Mouse (Mus musculus) intestine, embryonic 15.5 days (tissue): Measurements from ENCODE around the gene Rpl11. TPM values are rescaled to one million over a fixed set of nuclear protein-coding genes. Genes with fewer than 3 reads are reported as not detected.

ENCODE experiments used
- ATAC-seq: fragments of 200-750 bp; cut with Nextera tagmentation; 2 replicates; pipeline ENCODE4 v1.8.0; 2017; ENCODE audit warnings: moderate TSS enrichment, moderate library complexity
- H3K27ac ChIP-seq: fragments of 300-500 bp; sonication (generic); 2 replicates; pipeline ENCODE4 v1.5.1; 2015; ENCODE audit warnings: mild to moderate bottlenecking, inconsistent platforms
- H3K27me3 ChIP-seq: fragments of 300-500 bp; sonication (generic); replicated peaks from 2 replicates; pipeline ENCODE4 v1.6.1; 2015; ENCODE audit warnings: inconsistent platforms
- H3K36me3 ChIP-seq: fragments of 300-500 bp; sonication (generic); 2 replicates; pipeline ENCODE4 v1.6.1; 2015; ENCODE audit warnings: inconsistent platforms
- H3K4me1 ChIP-seq: fragments of 300-500 bp; sonication (generic); replicated peaks from 2 replicates; pipeline ENCODE4 v1.6.1; 2015; ENCODE audit warnings: inconsistent platforms
- H3K4me2 ChIP-seq: fragments of 300-500 bp; sonication (generic); replicated peaks from 2 replicates; pipeline ENCODE4 v1.6.1; 2015; ENCODE audit warnings: mild to moderate bottlenecking, inconsistent platforms
- H3K4me3 ChIP-seq: fragments of 300-500 bp; sonication (generic); replicated peaks from 2 replicates; pipeline ENCODE4 v1.5.1; 2015; ENCODE audit warnings: inconsistent platforms
- H3K9ac ChIP-seq: fragments of 300-500 bp; sonication (generic); 2 replicates; pipeline ENCODE4 v1.6.1; 2015; ENCODE audit warnings: inconsistent platforms
- H3K9me3 ChIP-seq: fragments of 300-500 bp; sonication (generic); 2 replicates; pipeline ENCODE4 v1.6.1; 2016; ENCODE audit warnings: inconsistent platforms
- WGBS: fragments of 180-500 bp; shearing (Covaris S2); methylation state at CpG from one replicate; pipeline ENCODE4 v1.1.7; 2015; 5-methylcytosine and 5-hydroxymethylcytosine counted together
- polyA plus RNA-seq: library from polyadenylated mRNA; unstranded; fragments of >200 nt; fragmentation: Nextera tagmentation; extraction: Ambion mirVana; gene quantifications from 2 replicates; pipeline ENCODE4 v1.2.1, GENCODE M21; 2015

Gene Rpl11
- polyA plus RNA-seq, 1 experiment from 2014 or later, result 472 TPM

- H3K36me3 ChIP-seq, result peaks cover 52% of the 10 kb centered on the region
- ATAC-seq, result no peak
- WGBS, result 93% methylated on average over 4 of the region's 4 CpGs
These were observed 42.6 kb downstream of the Rpl11 start for GRCm38 (mm10) chr4:136010586-136010985.

GRCm38 (mm10) chr4:136008782-136009447 is 44.3 kb downstream of the Rpl11 start:
- peaks cover 65% of the 10 kb centered on the region for H3K36me3 ChIP-seq

More at GRCm38 (mm10) chr4:136010586-136010985, 42.6 kb downstream of the Rpl11 start:
- no peaks in the 10 kb centered on the region for H3K4me1 ChIP-seq
- H3K4me2 ChIP-seq, result no peak overlapping the region
- H3K9ac ChIP-seq, result no peak overlapping the region
- no peak overlapping the region for H3K27ac ChIP-seq
- H3K4me3 ChIP-seq, result no peak overlapping the region
- H3K27me3 ChIP-seq, result no peaks in the 10 kb centered on the region
- H3K9me3 ChIP-seq, result no peaks in the 10 kb centered on the region

GRCm38 (mm10) chr4:136006821-136007220 is 46.4 kb downstream of the Rpl11 start:
- H3K27ac ChIP-seq, result no peak overlapping the region
- H3K4me1 ChIP-seq, result no peaks in the 10 kb centered on the region
- 92% methylated on average over 3 of the region's 3 CpGs for WGBS
- no peak for ATAC-seq
- no peak overlapping the region for H3K9ac ChIP-seq
- H3K4me3 ChIP-seq, result no peak overlapping the region
- H3K9me3 ChIP-seq, result no peaks in the 10 kb centered on the region
- H3K36me3 ChIP-seq, result peaks cover 64% of the 10 kb centered on the region
- H3K4me2 ChIP-seq, result no peak overlapping the region
- no peaks in the 10 kb centered on the region for H3K27me3 ChIP-seq

More at GRCm38 (mm10) chr4:136008782-136009447, 44.3 kb downstream of the Rpl11 start:
- H3K27me3 ChIP-seq, result no peaks in the 10 kb centered on the region
- no peak for ATAC-seq
- no peak overlapping the region for H3K9ac ChIP-seq
- H3K9me3 ChIP-seq, result no peaks in the 10 kb centered on the region
- H3K4me2 ChIP-seq, result no peak overlapping the region
- no peaks in the 10 kb centered on the region for H3K4me1 ChIP-seq
- WGBS, result 87% methylated on average over 8 of the region's 8 CpGs
- no peak overlapping the region for H3K27ac ChIP-seq
- no peak overlapping the region for H3K4me3 ChIP-seq

- H3K4me3 ChIP-seq, result no peak overlapping the region
- no peaks in the 10 kb centered on the region for H3K9me3 ChIP-seq
- H3K9ac ChIP-seq, result no peak overlapping the region
- WGBS, result 93% methylated on average over 2 of the region's 2 CpGs
- no peaks in the 10 kb centered on the region for H3K4me1 ChIP-seq
- H3K27me3 ChIP-seq, result no peaks in the 10 kb centered on the region
- no peak overlapping the region for H3K27ac ChIP-seq
- no peak overlapping the region for H3K4me2 ChIP-seq
- ATAC-seq, result no peak
- peaks cover 59% of the 10 kb centered on the region for H3K36me3 ChIP-seq
These were observed 48.3 kb downstream of the Rpl11 start for GRCm38 (mm10) chr4:136004921-136005320.

GRCm38 (mm10) chr4:136004107-136004675 is 49.0 kb downstream of the Rpl11 start:
- ATAC-seq, result no peak
- 84% methylated on average over 5 of the region's 5 CpGs for WGBS
- peaks cover 53% of the 10 kb centered on the region for H3K36me3 ChIP-seq

GRCm38 (mm10) chr4:135995118-135995517 is 58.1 kb downstream of the Rpl11 start:
- no peak overlapping the region for H3K4me2 ChIP-seq
- WGBS, result 81% methylated on average over 4 of the region's 4 CpGs
- no peak overlapping the region for H3K4me3 ChIP-seq

More at GRCm38 (mm10) chr4:136004107-136004675, 49.0 kb downstream of the Rpl11 start:
- Histone ChIP-seq H3K9me3 (no peaks in the 10 kb centered on the region), H3K4me2 (no peak overlapping the region), H3K4me3 (no peak overlapping the region), H3K27ac (no peak overlapping the region), H3K4me1 (no peaks in the 10 kb centered on the region), H3K9ac (no peak overlapping the region), H3K27me3 (no peaks in the 10 kb centered on the region)

GRCm38 (mm10) chr4:135993941-135994340 is 59.3 kb downstream of the Rpl11 start:
- Histone ChIP-seq H3K4me3 (no peak overlapping the region), H3K9ac (no peak overlapping the region), H3K27ac (no peak overlapping the region), H3K36me3 (no peaks in the 10 kb centered on the region), H3K9me3 (no peaks in the 10 kb centered on the region), H3K4me2 (no peak overlapping the region), H3K4me1 (no peaks in the 10 kb centered on the region), H3K27me3 (no peaks in the 10 kb centered on the region)
- WGBS, result 93% methylated on average over 6 of the region's 6 CpGs
- no peak for ATAC-seq

More at GRCm38 (mm10) chr4:135995118-135995517, 58.1 kb downstream of the Rpl11 start:
- Histone ChIP-seq H3K27ac (no peak overlapping the region), H3K27me3 (no peaks in the 10 kb centered on the region), H3K9ac (no peak overlapping the region), H3K36me3 (no peaks in the 10 kb centered on the region), H3K4me1 (no peaks in the 10 kb centered on the region), H3K9me3 (no peaks in the 10 kb centered on the region)
- ATAC-seq, result no peak

- no peak for ATAC-seq
- Histone ChIP-seq H3K9me3 (no peaks in the 10 kb centered on the region), H3K27me3 (no peaks in the 10 kb centered on the region), H3K36me3 (peaks cover 12% of the 10 kb centered on the region; the same call in 1 of the 2 replicates), H3K4me3 (peak overlapping the region; percentile 85), H3K4me2 (peak overlapping the region; percentile 71), H3K4me1 (peaks cover 7% of the 10 kb centered on the region), H3K9ac (peak overlapping the region; percentile 90), H3K27ac (peak overlapping the region; percentile 89)
- WGBS, result 63% methylated on average over 9 of the region's 9 CpGs
These were observed 65.5 kb downstream of the Rpl11 start for GRCm38 (mm10) chr4:135987714-135988113.

- peak within 1 kb of the TSS; percentile 71 for H3K4me2 ChIP-seq
- H3K9me3 ChIP-seq, result no peaks in the 10 kb centered on the region
- no peaks in the 10 kb centered on the region for H3K27me3 ChIP-seq
- peak; percentile 93 for ATAC-seq
- H3K4me1 ChIP-seq, result peaks cover 7% of the 10 kb centered on the region
- under 1% methylated on average over 81 of the region's 81 CpGs for WGBS
- peak within 1 kb of the TSS; percentile 89 for H3K27ac ChIP-seq
- H3K4me3 ChIP-seq, result peak within 1 kb of the TSS; percentile 85
- H3K9ac ChIP-seq, result peak within 1 kb of the TSS; percentile 90
- H3K36me3 ChIP-seq, result peaks cover 12% of the 10 kb centered on the region; the same call in 1 of the 2 replicates
These were observed 66.1 kb downstream of the Rpl11 start, which contains the start of gene Pithd1 for GRCm38 (mm10) chr4:135986943-135987710. TSS of gene Pithd1 (minus strand) at chr4:135987264.

- H3K9ac ChIP-seq, result peak overlapping the region; percentile 90
- peak overlapping the region; percentile 85 for H3K4me3 ChIP-seq
- H3K4me1 ChIP-seq, result peaks cover 7% of the 10 kb centered on the region
- peak; percentile 13; the same call in 1 of the 2 replicates for ATAC-seq
- H3K4me2 ChIP-seq, result peak overlapping the region; percentile 71
- H3K27me3 ChIP-seq, result no peaks in the 10 kb centered on the region
- peaks cover 12% of the 10 kb centered on the region; the same call in 1 of the 2 replicates for H3K36me3 ChIP-seq
- WGBS, result 4% methylated on average over 23 of the region's 23 CpGs
- no peaks in the 10 kb centered on the region for H3K9me3 ChIP-seq
- H3K27ac ChIP-seq, result peak overlapping the region; percentile 89
These were observed 66.8 kb downstream of the Rpl11 start for GRCm38 (mm10) chr4:135986301-135986942.

- no peaks in the 10 kb centered on the region for H3K27me3 ChIP-seq
- peak overlapping the region; percentile 90; the same call in 1 of the 2 replicates for H3K9ac ChIP-seq
- no peaks in the 10 kb centered on the region for H3K9me3 ChIP-seq
- no peak overlapping the region for H3K27ac ChIP-seq
- 87% methylated on average over 7 of the region's 7 CpGs for WGBS
- H3K36me3 ChIP-seq, result peaks cover 12% of the 10 kb centered on the region; the same call in 1 of the 2 replicates
- no peak for ATAC-seq
- peak overlapping the region; percentile 85 for H3K4me3 ChIP-seq
- H3K4me2 ChIP-seq, result peak overlapping the region; percentile 71
- peaks cover 9% of the 10 kb centered on the region for H3K4me1 ChIP-seq
These were observed 67.5 kb downstream of the Rpl11 start for GRCm38 (mm10) chr4:135985769-135986168.
